Mouse (Mus musculus) right cerebral cortex, postnatal 25 days (tissue): Measurements from ENCODE around the gene Lingo2.
"Not testable (repeated sequence)": the region's sequence is repeated elsewhere in the genome, so short reads cannot be mapped to it uniquely, and the experiment has no call there.

Experiments
- DNase-seq: peaks from one replicate; pipeline ENCODE4 v3.0.0; 2022

Gene Lingo2

DNA sequence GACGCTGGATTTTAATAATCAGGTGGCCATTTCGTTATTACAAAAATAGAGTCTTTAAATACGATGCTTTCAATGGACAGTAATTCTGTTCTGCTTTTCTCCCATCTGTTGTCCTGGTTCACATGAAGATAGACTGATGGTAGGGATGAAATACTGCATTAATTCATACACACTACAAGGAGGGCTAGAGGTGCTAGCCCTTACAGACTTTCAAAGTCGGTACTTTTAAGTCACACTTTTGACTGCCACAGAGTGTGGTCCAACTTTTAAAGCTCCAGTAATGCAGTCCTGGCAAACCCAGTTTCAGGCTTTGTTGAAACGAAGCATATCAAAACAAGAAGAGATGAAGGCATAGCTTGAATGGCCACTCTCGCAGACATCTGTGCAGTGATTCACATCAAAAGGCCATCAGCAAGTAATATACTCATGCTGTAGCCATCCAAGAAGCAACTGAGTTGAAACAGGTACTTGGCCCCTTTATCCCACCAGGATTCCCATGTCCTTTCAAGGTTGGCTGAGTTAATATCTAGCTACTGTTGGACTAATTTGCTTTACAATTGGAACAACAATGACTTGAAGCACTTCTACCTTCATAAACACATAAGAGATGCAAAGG lies 872.5 kb downstream of the Lingo2 start:
- DNase-seq = no peak

DNA sequence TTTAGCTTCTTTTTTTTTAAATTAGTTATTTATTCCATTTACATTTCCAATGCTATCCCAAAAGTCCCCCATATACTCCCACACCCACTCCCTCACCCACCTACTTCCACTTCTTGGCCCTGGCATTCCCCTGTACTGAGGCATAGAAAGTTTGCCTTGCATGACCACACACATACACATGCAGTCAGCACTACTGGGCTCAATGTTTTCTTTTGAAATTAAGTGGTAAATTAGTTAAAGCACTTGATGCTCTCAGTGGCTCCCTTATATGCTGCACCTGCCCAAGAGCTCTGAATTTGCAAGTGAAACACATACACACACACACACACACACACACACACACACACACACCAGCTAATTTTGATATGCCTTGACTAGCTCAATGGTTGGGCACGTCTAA lies 886.8 kb downstream of the Lingo2 start:
- not testable (repeated sequence) for DNase-seq

DNA sequence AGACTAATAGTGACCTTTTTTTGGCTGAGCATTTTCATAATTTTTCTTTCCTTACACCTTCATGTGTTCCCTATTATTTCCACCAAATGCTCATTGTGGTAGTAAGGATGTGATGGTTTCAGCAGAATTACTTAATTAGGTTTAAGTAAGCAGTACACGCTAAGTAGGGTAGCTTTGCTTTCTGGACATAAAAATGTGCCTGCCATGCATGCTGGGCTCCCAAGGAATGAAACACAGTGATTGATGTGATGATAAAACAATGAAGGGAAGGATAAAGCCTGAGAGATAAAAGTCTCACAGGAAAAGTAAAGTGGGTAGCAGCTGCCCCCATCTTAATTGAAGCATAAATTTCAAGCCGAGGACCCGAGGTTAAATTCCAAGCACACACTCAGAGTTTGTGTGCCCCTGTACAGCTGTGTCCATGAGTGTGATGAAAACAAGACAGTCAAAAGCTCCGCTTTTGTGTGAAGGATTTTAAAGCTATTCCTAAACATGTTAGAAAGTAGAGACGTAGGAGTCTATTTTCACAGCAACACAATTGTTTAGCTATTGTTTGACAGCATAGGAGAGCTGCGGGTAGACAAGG lies 898.7 kb downstream of the Lingo2 start:
- no peak for DNase-seq

DNA sequence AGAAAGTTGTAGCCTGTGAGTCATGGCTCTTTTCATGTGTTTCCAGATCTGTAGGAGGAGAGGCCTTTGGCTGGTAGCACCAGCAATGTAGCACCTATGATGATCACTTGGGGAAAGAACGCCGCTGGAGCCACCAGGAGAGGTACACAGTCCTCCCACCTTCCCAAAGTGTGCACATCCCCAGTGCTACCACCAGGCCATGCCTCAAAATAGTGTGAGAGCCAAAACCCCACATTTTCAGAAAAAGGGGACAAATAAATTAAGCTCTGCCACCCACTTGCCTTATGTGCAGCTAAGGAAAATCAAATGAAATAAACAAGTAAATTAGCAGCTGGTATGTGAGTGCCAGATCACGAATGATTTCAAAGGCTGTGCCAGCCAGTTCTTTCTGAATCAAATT lies 911.2 kb downstream of the Lingo2 start:
- peak; percentile 55 for DNase-seq

DNA sequence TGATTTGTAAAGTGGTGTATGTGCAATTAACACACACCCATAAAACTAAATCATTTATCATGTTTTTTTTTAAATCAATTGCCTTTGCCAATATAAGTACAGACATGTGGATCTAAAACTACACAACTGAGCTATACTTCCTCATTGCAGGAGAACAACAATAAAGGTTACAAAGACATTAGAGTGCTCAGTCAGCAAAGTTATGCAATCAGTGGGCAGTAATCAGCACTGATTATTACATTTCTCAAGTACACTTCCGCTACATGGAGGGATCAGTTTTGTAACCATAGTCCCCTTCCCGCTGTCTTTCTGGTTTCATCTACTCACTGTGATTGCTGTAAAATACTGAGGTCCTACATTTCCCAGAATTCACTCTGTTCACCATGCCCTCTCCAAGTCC lies 912.8 kb downstream of the Lingo2 start:
- no peak for DNase-seq

DNA sequence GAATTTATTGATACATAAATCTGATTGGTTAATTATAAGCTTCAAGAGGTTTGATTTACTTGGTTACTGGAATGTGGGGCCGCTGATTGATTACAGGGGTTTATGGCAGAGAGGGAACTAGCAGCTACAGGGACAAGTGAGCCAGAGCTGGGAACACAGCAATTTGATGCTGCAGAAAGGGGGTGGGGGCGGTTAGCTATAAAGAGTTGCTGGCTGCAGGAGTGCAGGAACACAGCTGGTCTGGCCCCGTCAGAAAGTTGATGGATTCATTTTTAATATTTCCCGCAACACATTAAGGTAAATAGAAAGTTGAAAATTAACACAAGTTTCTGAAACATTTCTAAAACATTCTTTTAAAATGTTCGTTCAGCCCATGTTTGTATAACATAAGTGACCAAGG lies 919.5 kb downstream of the Lingo2 start:
- no peak for DNase-seq

DNA sequence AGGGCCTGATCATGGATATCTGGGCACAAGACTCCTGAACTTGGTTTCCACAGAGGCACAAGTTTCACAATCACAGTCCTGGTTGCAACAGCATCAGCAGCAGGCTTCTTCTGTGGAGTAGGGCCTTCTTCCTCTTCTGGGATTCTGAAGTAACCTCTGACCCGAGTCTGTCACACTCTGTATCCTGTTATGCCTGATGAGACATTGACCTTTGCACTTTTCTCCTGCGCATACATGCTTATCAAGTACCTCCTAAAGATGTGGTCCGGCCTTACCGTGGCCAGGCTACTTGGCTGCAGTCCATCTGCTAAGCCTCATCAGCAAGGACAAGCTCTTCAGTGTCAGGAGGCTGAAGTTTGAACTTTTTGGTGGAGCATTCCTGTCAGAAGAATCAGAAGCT lies 937.4 kb downstream of the Lingo2 start:
- no peak for DNase-seq

DNA sequence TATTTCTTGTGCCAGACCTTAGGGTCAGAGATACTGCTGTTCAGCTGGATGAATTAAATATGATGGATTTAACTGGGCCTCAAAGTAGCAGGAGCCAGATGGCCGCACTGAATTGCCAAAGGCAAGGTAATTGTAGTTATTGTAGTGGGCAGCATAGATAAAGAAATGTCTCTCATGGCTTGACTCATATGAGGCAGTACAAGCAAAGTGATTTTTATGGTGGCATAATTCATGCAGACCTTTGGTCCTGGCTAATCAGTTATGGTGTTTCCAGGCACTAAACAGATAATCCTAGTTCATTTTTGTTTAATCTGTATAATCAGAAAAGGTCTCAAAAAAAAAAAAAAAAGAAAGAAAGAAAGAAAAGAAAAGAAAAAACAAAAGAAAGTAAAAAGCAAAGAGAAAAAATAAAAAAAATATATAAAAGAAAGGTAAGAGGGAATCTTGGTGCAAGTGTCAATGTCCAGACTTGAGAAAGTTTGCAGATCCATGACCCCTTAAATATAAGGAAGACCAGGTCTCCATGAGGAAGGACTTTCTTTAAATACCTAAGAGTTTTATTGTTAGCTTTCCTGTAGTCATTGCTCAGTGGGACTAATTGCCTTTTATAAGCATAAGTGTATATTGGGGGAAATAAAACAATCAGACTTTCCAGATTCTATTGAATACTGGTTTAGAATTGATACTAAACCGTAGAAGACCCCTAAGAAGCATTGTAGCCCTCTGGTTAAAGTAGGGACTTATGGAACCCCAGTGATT lies 959.4 kb downstream of the Lingo2 start:
- DNase-seq = no peak

DNA sequence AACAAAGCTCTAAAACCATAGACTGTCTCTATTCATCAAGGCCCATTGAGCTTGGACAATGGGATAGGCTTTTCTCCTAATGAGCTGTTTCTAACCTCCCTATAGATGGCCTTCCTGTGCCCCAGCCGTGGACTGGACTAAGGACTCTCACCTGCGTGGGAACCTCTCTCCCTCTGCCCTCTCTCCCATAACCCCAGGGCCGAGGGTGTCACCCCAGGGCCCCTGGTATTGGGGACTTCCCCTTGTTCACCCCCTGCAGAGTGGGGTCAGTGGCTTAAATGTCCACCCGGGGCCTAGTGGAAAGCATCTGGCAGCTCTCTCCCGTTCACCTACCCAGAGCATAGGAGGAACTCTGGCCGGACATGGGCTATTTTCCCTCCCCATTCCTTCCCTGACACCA lies 965.5 kb downstream of the Lingo2 start:
- DNase-seq = no peak

DNA sequence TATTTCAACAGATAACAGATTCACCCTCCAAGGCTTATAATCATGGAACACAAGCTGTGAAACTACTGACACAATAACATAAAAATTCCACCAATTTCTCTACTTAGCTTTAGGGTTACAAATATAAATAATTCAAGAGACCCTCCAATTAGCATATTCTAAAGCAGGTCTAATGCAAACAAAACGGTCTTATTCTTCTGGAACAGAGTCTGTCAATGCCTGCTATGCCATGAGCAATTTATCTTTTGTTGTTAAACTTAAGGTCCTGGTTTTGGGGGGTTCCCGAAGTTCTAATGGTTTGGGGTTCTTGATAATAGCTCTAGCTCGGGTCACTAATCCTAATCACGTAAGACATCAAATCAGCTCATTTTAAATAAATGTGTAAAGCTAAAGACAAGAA lies 988.0 kb downstream of the Lingo2 start:
- no peak for DNase-seq

DNA sequence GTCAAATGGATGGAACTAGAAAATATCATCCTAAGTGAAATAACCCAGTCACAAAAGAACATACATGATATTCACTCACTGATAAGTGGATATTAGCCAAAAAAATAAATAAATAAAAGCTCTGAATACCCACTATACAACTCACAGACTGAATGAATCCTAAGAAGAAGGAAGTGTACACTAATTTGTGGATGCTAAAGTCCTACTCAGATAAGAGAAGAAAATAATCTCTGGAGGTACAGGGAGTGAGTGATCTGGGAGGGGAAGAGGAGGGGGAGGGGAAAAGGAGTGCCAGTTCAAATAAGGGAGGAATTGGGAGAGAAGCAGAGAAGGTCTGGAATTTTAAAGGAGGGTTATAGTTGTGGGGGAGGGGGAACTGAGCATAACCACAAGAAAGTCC lies 999.7 kb downstream of the Lingo2 start:
- no peak for DNase-seq

DNA sequence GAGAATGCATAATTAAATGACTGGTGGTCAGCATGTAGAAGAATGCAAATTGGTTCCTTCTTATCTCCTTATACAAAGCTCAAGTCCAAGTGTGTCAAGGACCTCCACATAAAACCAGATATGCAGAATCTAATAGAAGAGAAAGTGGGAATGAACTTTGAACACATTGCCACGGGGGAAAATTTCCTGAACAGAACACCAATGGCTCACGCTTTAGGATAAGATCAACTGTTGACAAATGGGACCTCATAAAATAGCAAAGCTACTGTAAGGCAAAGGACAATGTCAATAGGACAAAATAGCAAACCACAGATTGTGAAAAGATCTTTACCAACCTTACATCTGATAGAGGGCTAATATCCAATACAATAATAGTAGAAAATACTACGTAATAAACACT lies 1000.3 kb downstream of the Lingo2 start:
- no peak for DNase-seq

DNA sequence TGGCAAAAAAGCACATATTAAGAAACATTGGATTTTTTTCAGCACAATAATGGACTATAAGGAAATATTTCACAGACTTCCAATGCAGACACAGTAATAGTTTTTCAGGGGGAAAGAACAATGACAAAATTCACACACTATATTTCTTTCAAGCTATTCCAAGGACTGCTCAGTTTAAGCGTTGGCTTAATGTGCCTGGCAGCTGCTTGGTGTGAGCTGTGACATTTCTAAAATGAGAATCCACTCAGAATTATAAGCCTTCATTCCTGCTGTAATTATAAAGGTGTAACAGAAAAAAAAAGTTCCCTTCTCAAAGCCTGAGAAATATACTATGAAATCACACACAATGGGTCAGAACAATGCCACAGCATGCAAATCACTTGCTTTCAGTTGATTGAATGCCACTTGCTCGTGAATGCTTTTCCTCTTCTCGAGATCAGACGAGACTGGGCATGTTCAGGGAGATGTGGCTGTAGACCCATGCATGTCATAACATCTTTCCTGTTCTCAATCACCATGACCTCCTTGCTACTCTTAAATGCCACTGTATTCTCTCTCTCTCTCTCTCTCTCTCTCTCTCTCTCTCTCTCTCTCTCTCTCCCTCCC lies 1017.4 kb downstream of the Lingo2 start:
- DNase-seq = no peak

DNA sequence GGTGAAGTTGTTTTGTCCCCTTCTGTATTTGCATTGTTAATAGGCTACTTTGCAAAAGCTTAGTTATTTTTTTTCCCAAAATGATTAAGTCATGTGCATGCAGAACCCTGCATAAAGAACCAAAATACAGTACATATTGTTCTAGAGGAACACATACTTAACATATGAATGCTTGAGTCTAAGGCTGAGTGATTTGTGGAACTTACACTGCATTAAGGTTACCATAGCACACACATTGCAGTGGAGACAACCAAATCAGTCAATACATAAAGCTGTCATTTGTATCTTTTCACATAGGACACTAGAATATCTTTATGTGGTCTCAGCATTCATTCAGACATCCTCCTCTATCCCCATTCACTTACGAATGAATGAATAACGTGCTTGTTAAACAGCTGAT lies 1023.8 kb downstream of the Lingo2 start:
- no peak for DNase-seq

DNA sequence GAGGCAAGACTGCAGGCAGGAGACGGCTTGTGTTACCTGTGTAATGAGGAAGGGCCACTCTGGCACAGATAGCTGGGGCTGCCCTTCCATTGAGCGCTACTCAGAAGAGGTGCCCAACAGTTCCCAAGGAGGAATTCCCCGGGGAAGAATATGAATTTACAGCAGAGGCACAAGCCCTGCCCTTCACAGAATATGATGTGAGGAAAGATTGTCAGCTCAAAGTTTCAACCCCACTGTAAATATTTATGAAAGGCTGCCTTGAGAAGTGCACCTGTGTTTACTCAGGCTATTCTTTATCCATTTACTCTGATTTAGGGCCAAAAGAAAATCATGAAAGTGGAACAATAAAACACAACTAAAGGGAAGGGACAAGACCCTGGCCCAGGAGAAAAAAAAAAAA lies 1034.1 kb downstream of the Lingo2 start:
- no peak for DNase-seq

DNA sequence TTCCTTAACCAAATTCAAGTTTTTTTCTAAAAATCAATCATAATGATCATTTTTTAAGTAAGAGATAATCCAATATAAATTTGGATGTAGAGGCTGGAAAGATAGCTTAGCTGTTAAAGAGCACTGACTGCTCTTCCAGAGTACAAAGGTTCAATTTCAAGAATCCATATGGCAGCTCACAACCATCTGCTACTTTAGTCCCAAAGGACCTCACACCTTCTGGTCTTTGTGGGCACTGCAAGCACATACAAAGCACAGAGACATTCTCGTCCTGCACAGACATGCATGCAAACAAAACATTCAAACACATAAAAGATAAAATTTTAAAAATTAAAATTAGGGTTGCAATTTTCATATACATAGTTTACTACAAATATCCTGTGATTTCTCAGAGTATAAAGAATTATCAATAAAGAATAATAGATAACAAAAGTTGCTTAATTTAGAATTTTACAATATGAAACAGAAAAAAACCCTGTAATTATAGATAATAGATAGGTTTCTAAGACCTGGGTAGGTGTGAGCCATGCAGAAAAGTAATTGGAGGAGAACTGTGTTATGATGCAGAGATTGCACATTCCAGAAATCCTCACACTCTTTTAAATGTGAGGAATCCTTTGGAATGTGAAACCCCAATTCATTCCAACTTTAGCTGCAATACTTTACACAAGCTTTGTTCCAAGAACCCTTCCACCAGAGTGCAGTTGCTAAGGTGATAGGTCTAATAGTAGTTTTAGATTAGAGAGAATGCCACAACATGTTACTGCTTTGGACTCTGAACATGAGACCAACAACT lies 1053.6 kb downstream of the Lingo2 start:
- DNase-seq = no peak

DNA sequence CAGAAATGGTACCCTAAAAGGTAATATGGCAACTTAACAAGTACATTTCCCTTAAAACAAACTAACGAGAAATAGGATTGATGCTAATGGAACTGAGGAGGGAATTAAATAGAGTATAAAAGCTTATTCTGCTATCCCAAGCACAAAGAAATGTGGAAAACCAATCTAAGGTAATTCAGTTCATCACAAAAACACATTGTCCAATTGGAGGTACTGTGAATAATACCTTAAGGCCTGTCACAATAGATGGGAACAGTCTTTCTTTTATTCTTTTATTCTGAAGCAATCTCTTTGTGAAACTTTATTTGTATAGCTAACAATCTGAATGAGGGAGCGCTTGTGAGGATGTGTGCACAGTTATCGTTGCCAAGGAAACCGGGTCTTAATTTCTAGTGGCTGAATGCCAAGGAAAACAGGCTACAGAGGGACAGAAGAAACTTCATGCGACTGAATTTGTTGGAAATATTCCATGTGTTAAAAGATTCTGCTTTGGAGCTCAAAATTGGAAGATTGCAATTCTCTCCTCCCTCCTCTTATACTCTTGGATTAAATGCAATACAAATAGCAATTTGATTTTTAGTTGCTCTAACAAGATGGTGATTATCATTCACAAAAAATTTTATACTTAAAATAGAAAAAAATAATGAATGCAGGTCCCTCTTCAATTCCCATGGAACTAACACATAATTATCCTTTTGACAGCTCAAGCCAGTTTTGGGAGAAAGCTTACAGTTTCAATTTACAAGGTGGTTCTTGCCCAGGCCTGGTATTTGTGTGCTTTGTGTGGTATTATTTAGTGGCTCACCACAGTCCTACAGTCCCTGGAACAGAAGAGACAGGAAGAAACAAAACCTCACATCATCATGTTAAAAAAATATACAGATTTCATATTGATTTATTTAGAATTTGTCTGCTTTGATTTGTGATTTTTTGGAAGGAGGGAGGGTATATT lies 1065.7 kb downstream of the Lingo2 start:
- DNase-seq = no peak

DNA sequence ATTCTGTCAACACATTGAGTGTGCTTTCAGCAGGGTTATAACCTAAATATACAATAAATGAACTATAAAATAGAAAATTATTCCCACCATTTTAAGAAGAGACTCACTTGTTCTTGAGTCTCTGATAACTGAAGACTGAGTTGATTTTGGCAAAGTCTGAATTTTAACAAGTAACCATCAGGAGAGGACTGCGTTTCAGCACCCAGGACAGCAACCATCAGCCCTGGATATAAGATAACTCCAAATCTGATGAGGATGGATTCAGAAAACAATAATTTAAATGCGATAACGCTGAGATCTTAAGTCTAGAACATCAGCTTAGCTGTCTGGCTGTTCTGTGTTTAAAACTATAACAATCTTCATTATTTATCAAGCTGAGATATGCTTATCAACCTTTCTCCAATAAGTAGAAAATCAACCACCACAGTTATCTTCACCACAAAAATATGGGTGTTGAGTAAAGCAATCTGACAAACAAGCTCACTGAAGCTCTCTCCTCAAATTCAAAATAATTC lies 1066.5 kb downstream of the Lingo2 start:
- no peak for DNase-seq

DNA sequence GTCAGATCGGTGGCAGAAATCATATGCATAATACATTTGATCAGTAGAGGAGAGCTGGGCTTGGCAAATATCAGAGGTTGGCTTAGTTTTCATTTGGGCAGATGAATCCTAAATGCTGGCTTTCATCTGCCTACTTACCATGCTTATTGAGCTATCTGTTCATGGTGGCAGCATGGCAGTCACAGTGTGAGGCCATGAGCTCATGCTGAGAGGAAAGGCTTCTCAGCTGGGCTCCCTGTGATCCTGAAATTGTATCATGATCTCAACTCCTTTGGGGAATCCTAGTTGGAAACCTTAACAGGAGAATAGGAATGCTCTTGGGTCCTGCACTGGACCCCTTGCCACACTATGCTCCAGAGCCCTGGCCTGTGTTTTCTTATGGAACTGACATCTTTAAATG lies 1105.0 kb downstream of the Lingo2 start:
- DNase-seq = no peak

DNA sequence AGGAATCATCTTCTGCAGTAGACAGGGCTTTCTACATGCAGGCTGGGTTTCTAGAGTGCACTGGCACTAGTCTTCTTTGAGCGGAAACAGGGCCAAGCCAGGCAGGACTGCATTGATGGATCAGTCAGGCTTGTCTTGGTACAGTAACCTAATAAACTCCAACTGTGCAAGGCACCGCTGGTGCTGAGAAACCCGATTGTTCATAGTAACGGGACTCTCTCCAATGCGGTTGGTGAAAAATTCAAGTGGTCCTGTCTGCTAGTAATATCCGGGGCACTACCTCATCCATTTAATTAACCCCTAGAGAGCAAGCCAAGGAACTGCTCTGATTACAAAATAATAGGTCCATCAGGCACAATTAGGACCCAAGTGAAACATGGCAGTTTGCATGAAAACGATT lies 1106.4 kb downstream of the Lingo2 start:
- peak; percentile 9 for DNase-seq

DNA sequence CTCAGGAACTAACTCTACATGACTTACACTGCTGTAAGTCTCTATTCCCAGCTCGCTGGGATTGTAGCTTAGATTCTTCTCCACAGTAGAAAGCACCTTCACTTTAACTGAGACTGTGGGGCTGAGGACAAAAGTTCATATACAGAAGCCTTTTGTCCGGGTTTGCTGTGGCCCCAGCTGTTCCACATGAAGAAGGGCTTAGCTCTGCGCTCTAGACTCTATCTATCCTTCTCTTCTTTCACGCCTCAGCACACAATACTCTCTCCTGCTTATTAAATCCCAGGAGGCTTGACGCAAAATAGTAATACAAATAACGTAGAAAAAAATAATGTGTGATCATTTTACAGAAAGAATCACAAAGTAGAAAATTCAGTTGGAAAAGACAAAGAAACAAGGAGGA lies 1107.0 kb downstream of the Lingo2 start:
- DNase-seq = no peak

DNA sequence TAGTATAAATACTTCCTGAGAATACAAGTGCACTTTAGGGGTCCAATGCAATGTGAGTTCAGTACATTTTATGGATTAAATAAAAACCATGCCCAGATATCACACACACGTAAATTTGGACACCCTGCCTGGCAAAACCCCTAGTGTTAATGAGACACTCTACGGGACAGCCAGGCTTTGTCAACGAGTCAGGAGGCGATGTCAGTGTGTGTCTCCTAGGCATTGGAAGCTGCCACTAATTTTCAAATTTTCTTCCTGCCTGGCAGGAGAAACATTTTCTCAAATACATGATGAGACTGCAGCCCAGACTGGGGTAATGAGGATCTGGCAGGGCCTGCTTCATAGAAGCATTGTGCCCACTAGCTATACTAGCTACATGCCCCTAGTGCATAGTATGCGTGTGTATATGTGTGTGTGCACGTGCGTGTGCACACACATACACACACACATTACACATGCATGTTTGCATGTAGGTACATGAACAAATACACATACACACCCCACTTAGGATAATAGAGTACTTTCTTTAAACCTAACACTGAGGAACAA lies 1128.2 kb downstream of the Lingo2 start:
- no peak for DNase-seq
